Mouse (Mus musculus): Measurements from ENCODE around the gene 4932438H23Rik. TPM values are rescaled to one million over a fixed set of nuclear protein-coding genes. Genes with fewer than 3 reads are reported as not detected.
A peak's percentile ranks its signal among the peaks of the same experiment; 100 is the strongest.

Gene 4932438H23Rik
- total RNA-seq, 4 experiments from 2014 or later = 0.17 to 0.32 TPM; not detected in 2

GRCm38 (mm10) chr16:91097858-91098257 is 2.9 kb upstream of the 4932438H23Rik start:
- DNase-seq = no peak

- no peak for DNase-seq
These were observed 2.1 kb upstream of the 4932438H23Rik start for GRCm38 (mm10) chr16:91096984-91097506.

GRCm38 (mm10) chr16:91096016-91096415 is 1.1 kb upstream of the 4932438H23Rik start:
- no peak for DNase-seq

- DNase-seq = no peak
These were observed 8.1 kb downstream of the 4932438H23Rik start for GRCm38 (mm10) chr16:91086642-91087306.

DNA sequence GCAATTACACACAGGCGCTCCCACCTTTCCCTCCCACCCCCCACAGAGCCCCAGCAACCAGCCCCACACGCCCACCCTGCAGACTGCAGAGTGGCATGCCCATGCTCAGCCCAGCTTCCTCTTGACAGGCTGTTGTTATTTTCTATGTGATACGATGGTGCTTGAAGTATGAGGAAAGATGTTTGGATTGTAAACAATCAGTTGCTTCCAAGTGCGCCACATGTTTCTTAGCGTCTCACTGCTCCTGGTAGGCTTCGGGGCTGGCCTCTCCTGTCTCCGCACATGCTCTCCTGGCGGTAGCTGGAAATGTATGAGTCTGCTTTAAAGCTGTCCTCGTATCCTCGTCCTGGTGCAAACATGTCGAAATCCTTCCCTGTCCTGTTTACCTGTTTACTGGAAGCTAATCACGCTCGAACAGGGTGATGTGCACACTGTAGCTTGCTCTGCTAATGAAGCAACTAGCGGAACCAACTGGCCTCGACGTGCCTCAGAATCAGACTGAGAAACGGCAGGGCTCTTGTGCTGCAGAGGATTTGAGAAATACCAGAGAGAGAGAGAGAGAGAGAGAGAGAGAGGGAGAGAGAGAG is 9.6 kb downstream of the 4932438H23Rik start:
- DNase-seq = no peak

GRCm38 (mm10) chr16:91084307-91085238 is 10.3 kb downstream of the 4932438H23Rik start:
- DNase-seq = no peak

DNA sequence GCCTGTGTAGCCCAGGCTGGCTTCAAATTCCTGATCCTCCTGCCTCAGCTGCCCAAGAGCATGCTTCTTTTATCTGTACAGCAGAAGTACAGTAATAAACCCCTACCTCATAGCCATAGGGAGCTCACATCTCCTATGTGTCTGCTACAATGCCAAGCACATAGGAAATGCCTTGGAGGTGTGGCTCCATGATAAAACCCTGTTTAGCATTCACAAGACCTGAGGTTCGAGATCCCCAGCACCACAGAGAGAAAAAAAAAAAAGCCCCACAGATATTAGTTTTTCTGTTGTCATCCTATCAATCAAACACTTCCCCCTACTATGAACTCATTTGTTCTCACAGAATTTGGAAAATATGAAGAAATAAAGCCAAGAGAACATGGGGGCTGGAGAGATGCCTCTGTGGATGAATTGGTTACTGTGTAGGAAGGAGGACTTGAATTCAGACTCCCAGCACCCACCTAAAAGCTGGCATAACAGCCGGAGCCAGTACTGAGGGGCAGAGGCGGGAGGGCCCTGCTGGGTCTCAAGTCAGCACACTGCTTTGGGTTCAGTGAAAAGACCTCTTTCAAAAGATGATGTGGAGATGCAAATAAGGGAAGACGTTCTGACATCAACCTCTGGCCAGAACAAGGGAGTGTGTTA is 11.8 kb downstream of the 4932438H23Rik start:
- no peak for DNase-seq

DNA sequence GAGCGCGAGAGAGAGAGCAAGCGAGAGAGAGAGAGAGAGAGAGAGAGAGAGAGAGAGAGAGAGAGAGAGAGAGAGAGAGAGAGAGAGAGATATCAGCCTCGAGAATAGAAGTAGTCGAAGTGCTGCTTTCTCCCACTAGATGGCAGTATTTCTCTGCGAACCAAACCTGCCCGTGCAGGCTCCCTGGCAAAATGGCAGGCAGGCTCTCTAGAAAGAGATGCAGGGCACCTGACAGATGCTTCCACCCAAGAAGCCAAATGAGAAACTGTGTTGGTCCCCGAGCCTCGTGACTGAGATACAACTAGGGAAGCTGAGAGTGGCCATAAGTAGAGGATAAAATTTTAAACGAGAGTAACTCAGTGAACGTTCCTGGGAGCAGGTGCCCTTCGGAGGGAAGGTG is 13.4 kb downstream of the 4932438H23Rik start:
- no peak for DNase-seq

DNA sequence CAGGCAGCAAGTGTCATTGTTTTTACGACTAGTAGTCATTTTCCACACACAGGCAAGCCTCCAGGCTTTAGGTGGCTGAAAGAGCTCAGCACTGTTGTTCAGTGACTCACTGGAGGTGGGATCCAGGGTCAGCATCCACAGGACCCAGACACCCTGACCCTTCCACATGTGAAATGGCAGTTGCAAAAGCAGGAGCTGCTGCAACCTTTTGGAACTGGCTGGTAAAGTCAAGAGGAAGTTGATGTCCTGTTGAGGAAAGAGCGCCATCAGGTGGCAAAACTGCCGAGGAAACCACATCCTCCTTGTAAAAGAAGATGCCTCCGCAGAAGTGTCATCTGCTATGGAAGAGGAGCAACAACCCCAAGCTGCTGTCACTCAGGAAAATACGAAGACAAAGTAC is 18.7 kb downstream of the 4932438H23Rik start:
- peak; percentile 60 for DNase-seq

DNA sequence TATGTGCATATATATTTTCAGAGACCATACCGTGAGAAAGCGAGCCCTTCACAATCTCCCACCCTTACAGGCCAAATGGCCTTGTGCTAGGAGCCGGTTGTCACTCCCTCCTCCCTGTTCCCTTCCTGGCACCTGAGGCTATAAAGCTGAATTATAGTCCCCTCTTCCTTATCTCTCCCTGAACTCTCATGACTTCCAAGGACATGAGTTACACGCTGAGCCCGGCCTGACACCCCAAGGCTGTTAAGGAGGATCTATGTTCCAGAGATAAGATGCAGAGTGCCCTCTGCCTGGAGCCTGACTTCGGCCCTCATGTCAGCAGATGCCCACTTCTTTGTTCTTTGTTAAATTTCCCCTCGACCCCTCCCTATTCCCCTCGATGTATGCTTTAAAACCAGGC is 19.5 kb downstream of the 4932438H23Rik start:
- DNase-seq = peak; percentile 64

- peak; percentile 85 for DNase-seq
These were observed 21.6 kb downstream of the 4932438H23Rik start for GRCm38 (mm10) chr16:91073163-91073892.

- DNase-seq = no peak
These were observed 22.7 kb downstream of the 4932438H23Rik start for GRCm38 (mm10) chr16:91072256-91072655.

- DNase-seq = no peak
These were observed 26.0 kb downstream of the 4932438H23Rik start for GRCm38 (mm10) chr16:91068969-91069368.

DNA sequence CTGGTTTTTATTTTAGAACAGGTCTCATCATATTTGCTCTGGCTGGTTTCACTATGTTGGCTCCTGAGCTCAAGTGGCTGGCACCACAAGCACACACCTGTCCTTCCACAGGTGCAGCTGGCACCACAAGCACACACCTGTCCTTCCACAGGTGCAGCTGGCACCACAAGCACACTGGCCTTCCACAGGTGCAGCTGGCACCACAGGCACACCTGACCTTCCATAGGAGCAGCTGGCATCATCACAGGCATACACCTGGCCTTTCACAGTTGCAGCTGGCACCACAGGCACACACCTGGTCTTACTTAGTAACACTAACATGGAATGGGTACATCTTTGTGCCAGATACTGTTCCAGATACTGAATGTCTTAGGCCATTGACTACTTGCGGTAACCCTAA is 27.8 kb downstream of the 4932438H23Rik start:
- no peak for DNase-seq

DNA sequence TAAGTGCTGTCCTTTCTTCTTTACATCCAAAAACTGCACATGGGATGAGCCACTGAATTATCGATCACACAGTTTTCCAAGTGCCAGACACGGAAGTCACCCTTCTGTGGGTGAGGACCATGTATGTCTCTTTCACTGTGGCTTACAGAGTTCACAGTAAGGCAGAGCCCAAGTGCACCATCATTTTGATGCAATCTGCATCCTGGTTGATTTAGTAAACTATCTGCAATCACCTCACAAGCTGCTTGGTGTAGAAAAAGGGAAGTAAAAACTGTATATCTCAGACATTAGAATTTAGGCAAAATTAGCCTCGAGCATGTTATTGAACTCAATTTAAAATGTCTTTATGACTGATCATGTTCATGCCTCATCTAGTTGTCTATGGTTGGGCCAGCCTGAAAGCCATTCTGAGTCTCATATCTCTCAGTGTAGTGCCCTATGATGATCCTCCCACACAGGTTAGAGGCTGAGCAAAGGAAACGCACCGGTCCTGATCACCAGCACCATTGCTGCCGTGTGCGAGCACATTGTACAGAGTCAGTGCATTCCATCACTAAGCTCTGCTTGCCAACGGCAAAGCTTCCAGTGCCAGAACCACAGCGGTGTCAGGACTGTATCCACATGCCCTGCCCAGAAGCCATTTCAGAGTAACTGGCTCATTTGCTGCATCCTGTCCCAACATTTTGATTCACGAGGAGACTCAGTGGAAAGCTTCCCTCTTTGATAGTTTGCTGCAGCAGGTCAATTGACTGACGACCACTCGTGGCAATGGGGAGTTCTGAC is 30.1 kb downstream of the 4932438H23Rik start:
- DNase-seq = no peak

- no peak for DNase-seq
These were observed 31.1 kb downstream of the 4932438H23Rik start for GRCm38 (mm10) chr16:91063786-91064185.

GRCm38 (mm10) chr16:91061531-91062318 is 33.2 kb downstream of the 4932438H23Rik start:
- no peak for DNase-seq

- DNase-seq = no peak
These were observed 37.2 kb downstream of the 4932438H23Rik start for GRCm38 (mm10) chr16:91057741-91058140.

- DNase-seq = no peak
These were observed 37.7 kb downstream of the 4932438H23Rik start for GRCm38 (mm10) chr16:91057261-91057660.
